Mouse (Mus musculus) intestine, postnatal 0 days (tissue): ENCODE data around the gene Nkiras1. TPM values are rescaled to one million over a fixed set of nuclear protein-coding genes. Genes with fewer than 3 reads are reported as not detected.
"Not testable (repeated sequence)": the region's sequence is repeated elsewhere in the genome, so short reads cannot be mapped to it uniquely, and the experiment has no call there.

Experiments used
- ATAC-seq: fragments of 200-750 bp; cut with Nextera tagmentation; 2 replicates; pipeline ENCODE4 v1.8.0; 2017; ENCODE audit warnings: mild to moderate bottlenecking, moderate TSS enrichment, moderate library complexity
- H3K27ac ChIP-seq: fragments of 300-500 bp; sonication (generic); 2 replicates; pipeline ENCODE4 v1.5.1; 2014; ENCODE audit warnings: mild to moderate bottlenecking, low read depth, low read length, moderate library complexity
- H3K27me3 ChIP-seq: fragments of 300-500 bp; sonication (generic); replicated peaks from 2 replicates; pipeline ENCODE4 v1.6.1; 2014; ENCODE audit warnings: low read length, mixed read lengths; ENCODE audit not compliant: control insufficient read depth, insufficient read depth
- H3K36me3 ChIP-seq: fragments of 300-500 bp; sonication (generic); 2 replicates; pipeline ENCODE4 v1.6.1; 2014; ENCODE audit warnings: mild to moderate bottlenecking, moderate library complexity; ENCODE audit not compliant: control insufficient read depth, insufficient read depth
- H3K4me1 ChIP-seq: fragments of 300-500 bp; sonication (generic); replicated peaks from 2 replicates; pipeline ENCODE4 v1.6.1; 2014; ENCODE audit warnings: antibody characterized with exemption, low read length, mixed read lengths; ENCODE audit not compliant: control insufficient read depth, insufficient read depth
- H3K4me2 ChIP-seq: fragments of 300-500 bp; sonication (generic); replicated peaks from 2 replicates; pipeline ENCODE4 v1.6.1; 2014; ENCODE audit warnings: low read depth, mild to moderate bottlenecking, moderate library complexity
- H3K4me3 ChIP-seq: fragments of 300-500 bp; sonication (generic); 2 replicates; pipeline ENCODE4 v1.5.1; 2014; ENCODE audit warnings: low read depth, low read length
- H3K9ac ChIP-seq: fragments of 300-500 bp; sonication (generic); 2 replicates; pipeline ENCODE4 v1.6.1; 2014; ENCODE audit warnings: mild to moderate bottlenecking, low read depth, low read length
- H3K9me3 ChIP-seq: fragments of 300-500 bp; sonication (generic); 2 replicates; pipeline ENCODE4 v1.6.1; 2016; ENCODE audit warnings: mixed run types; ENCODE audit not compliant: control insufficient read depth
- CTCF ChIP-seq: sonication (generic); IDR thresholded peaks from 2 replicates; pipeline ENCODE4 v1.5.1; 2016; ENCODE audit warnings: low read depth, mild to moderate bottlenecking, control low read depth, antibody characterized with exemption, moderate library complexity
- WGBS: fragments of 180-500 bp; shearing (Covaris S2); extraction: QIAGEN DNeasy Blood & Tissue Kit; methylation state at CpG from one replicate; pipeline ENCODE4 v1.1.7; 2014; 5-methylcytosine and 5-hydroxymethylcytosine counted together
- polyA plus RNA-seq: library from polyadenylated mRNA; unstranded; fragments of >200 nt; fragmentation: Nextera tagmentation; extraction: Ambion mirVana; gene quantifications from 2 replicates; pipeline ENCODE4 v1.2.1, GENCODE M21; 2015

Gene Nkiras1
- polyA plus RNA-seq, 1 experiment from 2014 or later = 24.9 TPM

DNA sequence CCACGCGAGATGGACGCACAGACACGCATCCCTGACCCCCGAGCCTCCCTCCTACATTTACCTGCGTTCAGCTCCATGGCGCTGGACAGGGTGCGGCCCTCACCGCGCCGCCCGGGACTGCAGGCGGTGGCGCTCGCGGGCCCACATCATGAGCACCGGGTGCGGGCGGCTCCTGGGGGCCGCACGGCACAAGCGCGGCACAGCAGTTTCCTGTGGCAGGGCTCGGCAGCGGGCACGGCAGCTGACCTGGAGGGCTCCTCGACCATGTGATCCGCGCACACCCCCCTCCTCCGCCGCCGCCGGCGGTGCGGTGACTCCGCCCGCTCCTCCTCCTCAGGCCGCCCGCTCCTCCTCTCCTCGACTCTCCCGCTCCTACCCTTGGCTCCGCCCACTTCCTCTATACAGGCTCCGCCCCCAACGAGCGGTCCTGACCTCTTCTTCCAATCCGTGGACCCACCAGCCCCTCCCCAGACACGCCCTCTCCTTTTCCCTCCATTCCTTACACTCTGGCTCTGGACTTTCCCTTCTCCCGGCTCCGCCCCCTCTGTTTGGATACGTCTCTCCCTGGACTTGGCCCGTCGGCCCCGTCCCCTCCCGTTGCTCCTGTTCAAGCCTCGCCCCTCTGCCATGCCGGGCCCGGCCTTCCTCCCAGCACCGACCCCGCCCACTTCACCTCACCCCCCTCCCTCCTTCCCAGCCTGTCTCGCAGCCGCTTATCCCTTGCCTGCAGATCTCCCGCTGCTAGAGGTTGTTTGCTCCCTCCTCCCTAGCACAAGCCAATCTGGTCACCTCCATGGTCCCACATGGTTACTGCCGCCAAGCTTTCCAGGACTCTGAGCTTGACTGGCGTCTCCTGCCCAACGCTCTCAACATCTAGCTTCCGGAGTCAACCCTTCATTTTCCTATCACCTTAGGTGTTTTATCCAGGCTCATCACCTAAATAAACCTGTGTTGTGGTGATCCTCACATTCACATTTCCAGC lies 31.9 kb upstream of the Nkiras1 start, which contains the start of gene Nr1d2:
Gene Nr1d2 (minus strand): TSS at position 378 of the 982 bp plus-strand sequence.
- no peaks in the 10 kb centered on the region for H3K36me3 ChIP-seq
- no peaks in the 10 kb centered on the region for H3K27me3 ChIP-seq
- H3K4me2 ChIP-seq = peak within 1 kb of the TSS; percentile 81
- TF ChIP-seq CTCF = peak; percentile 65
- WGBS = under 1% methylated on average over 66 of the region's 66 CpGs
- peak within 1 kb of the TSS; percentile 95 for H3K27ac ChIP-seq
- ATAC-seq = peak; percentile 91
- peak within 1 kb of the TSS; percentile 72 for H3K4me3 ChIP-seq
- peak within 1 kb of the TSS; percentile 82 for H3K9ac ChIP-seq
- H3K9me3 ChIP-seq = no peaks in the 10 kb centered on the region
- H3K4me1 ChIP-seq = no peaks in the 10 kb centered on the region

DNA sequence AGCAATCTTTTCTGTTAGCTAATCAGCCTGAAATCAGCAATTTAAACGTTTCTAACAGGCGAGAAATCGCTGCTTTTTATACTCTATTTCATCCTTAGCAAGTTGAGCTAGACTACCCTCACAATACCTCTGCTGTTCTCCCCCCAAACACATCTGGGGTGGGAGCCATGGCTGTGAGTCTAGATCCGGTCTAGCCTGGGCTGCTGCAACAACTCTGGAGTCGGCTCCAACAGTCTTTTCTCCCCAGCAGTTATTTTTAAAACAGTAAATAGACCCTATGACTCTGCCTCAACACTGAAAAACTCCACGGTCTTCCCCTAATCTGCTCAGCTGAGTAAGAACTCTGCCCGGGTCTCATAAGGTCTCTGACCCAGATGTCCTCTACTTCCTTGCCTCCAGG lies 30.8 kb upstream of the Nkiras1 start:
- Histone ChIP-seq H3K36me3 (no peaks in the 10 kb centered on the region), H3K4me3 (no peak overlapping the region), H3K9me3 (no peaks in the 10 kb centered on the region), H3K4me2 (no peak overlapping the region), H3K27ac (no peak overlapping the region), H3K9ac (no peak overlapping the region), H3K4me1 (no peaks in the 10 kb centered on the region), H3K27me3 (no peaks in the 10 kb centered on the region)
- WGBS = 63% methylated on average over 7 of the region's 7 CpGs
- ATAC-seq = no peak
- TF ChIP-seq CTCF = no peak

DNA sequence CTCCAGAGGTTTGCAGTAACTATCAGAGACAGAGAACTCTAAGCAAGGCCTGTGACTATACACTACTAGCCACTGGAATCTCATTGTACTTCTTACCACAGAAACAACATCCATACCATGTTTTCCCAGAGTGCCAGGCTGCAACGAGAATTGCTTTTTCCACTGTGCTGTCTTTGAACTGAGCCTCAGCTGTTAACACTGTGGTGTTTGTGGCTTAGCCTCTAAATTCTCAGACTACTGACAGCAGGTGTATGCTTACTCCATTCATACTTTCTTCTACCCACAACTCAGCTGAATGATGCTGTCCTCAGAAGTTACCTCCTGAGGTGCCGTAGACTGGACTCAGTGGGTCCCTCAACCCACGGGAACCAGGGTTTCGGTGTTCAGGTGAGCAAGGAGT lies 29.1 kb upstream of the Nkiras1 start:
- WGBS = 87% methylated on average over 4 of the region's 4 CpGs
- ATAC-seq = no peak

DNA sequence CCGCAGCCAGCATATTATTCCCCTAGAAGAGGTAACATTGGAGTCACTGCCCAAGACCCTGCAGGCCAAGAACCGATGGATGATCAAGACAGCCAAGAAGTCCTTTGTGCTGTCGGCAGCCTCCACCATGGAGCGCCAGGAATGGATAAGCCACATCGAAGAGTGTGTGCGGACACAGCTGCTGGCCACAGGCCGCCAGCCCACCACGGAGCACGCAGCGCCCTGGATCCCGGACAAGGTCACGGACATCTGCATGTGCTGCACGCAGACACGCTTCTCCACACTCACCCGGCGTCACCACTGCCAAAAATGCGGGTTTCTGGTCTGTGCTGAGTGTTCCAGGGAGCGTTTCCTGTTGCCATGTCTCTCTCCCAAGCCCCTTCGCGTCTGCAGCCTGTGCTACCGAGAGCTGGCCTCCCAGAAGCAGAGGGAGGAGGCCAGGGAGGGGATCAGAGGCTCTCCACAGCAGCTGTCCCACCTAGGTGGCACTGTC lies 28.3 kb upstream of the Nkiras1 start:
- 84% methylated on average over 21 of the region's 21 CpGs for WGBS
- Histone ChIP-seq H3K27ac (no peak overlapping the region), H3K4me3 (no peak overlapping the region), H3K4me2 (no peak overlapping the region), H3K9ac (no peak overlapping the region), H3K4me1 (no peaks in the 10 kb centered on the region), H3K27me3 (no peaks in the 10 kb centered on the region), H3K36me3 (no peaks in the 10 kb centered on the region), H3K9me3 (no peaks in the 10 kb centered on the region)
- TF ChIP-seq CTCF = no peak
- ATAC-seq = no peak

More for the DNA sequence above, 29.1 kb upstream of the Nkiras1 start:
- TF ChIP-seq CTCF = no peak
- Histone ChIP-seq H3K9me3 (no peaks in the 10 kb centered on the region), H3K4me1 (no peaks in the 10 kb centered on the region), H3K4me2 (no peak overlapping the region), H3K4me3 (no peak overlapping the region), H3K36me3 (no peaks in the 10 kb centered on the region), H3K27me3 (no peaks in the 10 kb centered on the region), H3K9ac (no peak overlapping the region), H3K27ac (no peak overlapping the region)

DNA sequence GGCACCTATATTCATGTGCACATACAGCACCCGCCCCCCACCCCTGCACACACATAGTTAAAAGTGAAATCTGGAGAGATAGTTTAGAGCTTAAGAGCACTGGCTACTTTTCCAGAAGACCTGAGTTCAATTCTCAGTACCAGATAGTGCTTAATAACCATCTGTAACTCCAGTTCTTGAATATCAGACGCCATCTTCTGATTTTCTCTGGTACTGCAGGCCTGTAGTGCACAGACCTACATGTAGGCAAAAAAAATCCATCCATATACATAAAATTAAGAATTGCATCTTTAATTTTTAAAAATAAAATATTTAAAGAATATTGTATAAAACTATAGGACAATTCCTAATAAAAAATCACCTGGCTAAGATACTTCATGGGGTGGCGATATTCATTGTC lies 9.7 kb upstream of the Nkiras1 start:
- H3K9ac ChIP-seq = no peak overlapping the region
- ATAC-seq = no peak

DNA sequence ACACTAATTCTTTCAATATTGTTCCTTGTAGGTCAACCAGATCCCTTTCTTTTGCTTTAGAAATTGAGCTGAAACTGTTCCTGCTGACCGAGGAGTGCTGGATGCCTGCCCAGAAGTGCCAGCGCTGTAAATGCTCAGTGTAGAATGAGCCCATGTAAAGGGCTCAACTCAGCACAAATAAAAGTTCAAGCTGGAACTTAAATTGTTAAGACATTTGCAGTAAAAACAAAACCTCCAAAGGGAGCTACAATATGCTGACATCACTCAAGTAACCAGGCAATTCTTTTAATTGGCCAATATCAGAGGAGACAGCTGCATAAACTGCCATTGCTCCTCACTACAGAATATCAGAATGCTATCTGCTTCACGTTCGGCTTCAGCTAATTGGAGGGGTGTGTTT lies 7.5 kb upstream of the Nkiras1 start:
- H3K4me1 ChIP-seq = no peaks in the 10 kb centered on the region
- ATAC-seq = no peak
- no peaks in the 10 kb centered on the region for H3K27me3 ChIP-seq
- H3K9me3 ChIP-seq = no peaks in the 10 kb centered on the region
- no peak for TF ChIP-seq CTCF
- no peak overlapping the region for H3K27ac ChIP-seq
- peaks cover 11% of the 10 kb centered on the region; the same call in 1 of the 2 replicates for H3K36me3 ChIP-seq
- no peak overlapping the region for H3K9ac ChIP-seq
- no peak overlapping the region for H3K4me2 ChIP-seq
- 55% methylated on average over 4 of the region's 4 CpGs for WGBS
- H3K4me3 ChIP-seq = no peak overlapping the region

More for the DNA sequence above, 9.7 kb upstream of the Nkiras1 start:
- no peaks in the 10 kb centered on the region for H3K4me1 ChIP-seq
- H3K27ac ChIP-seq = no peak overlapping the region
- no peak overlapping the region for H3K4me3 ChIP-seq
- no peaks in the 10 kb centered on the region for H3K36me3 ChIP-seq
- H3K27me3 ChIP-seq = no peaks in the 10 kb centered on the region
- H3K4me2 ChIP-seq = no peak overlapping the region
- H3K9me3 ChIP-seq = no peaks in the 10 kb centered on the region
- 88% methylated on average over 3 of the region's 3 CpGs for WGBS
- no peak for TF ChIP-seq CTCF

DNA sequence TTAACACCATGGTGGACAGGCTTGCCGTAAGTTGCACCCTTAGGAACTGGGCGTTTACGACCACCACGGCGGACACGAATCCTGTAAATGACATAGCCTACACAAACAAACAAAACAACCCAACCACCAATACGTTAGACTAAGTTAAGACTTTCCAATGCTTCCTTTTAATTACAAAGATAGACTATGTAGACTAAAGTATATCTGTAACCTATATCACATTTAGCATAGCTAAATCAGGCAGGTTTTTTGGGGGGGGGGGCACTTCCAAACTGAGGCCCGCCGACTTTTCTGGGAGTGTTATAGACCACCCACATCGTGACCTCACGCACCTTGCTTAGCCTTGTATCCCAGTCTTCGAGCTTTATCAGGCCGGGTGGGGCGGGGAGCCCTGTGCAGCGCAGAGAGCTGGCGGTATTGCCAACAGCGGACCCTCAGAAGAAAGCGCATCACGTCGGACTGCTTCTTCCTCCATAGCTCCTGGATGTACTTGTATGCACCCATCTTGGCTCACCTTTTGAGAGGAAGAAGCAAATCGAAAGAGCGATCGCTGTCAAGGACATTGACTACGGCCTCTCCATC lies 898 bp upstream of the Nkiras1 start:
- H3K27ac ChIP-seq = peak overlapping the region; percentile 83
- not testable (repeated sequence) for H3K4me1 ChIP-seq, H3K27me3 ChIP-seq, ATAC-seq, H3K9me3 ChIP-seq
- H3K36me3 ChIP-seq = peaks cover 14% of the 10 kb centered on the region; the same call in 1 of the 2 replicates
- WGBS = under 1% methylated on average over 18 of the region's 24 CpGs
- H3K4me3 ChIP-seq = peak overlapping the region; percentile 96
- peak overlapping the region; percentile 67 for H3K4me2 ChIP-seq
- H3K9ac ChIP-seq = peak overlapping the region; percentile 86
